Mouse (Mus musculus) adrenal gland, postnatal 25 days (tissue): Measurements from ENCODE around the gene Col6a2. TPM values are rescaled to one million over a fixed set of nuclear protein-coding genes. Genes with fewer than 3 reads are reported as not detected.

Experiments
- DNase-seq: peaks from one replicate; pipeline ENCODE4 v3.0.0; 2021; ENCODE audit warnings: mixed read lengths
- long read RNA-seq: library from polyadenylated mRNA; stranded (forward); transcript quantifications from one replicate; pipeline ENCODE4 v2.0.0, GENCODE M21; 2021
- total RNA-seq: library from RNA; stranded (reverse); gene quantifications from 2 replicates; pipeline ENCODE4 v1.2.3, GENCODE M21; 2021

The Col6a2 gene
- total RNA-seq: 29.1 and 32.0 TPM in 2 replicates
- long read RNA-seq, transcript Col6a2-201 (28 exons, 3,949 nt): major isoform, 10 of 22 reads
- long read RNA-seq, partial matches to known transcripts: 10 of 22 reads
- long read RNA-seq, other reads (novel, unspliced or antisense): 2 of 22 reads

DNA sequence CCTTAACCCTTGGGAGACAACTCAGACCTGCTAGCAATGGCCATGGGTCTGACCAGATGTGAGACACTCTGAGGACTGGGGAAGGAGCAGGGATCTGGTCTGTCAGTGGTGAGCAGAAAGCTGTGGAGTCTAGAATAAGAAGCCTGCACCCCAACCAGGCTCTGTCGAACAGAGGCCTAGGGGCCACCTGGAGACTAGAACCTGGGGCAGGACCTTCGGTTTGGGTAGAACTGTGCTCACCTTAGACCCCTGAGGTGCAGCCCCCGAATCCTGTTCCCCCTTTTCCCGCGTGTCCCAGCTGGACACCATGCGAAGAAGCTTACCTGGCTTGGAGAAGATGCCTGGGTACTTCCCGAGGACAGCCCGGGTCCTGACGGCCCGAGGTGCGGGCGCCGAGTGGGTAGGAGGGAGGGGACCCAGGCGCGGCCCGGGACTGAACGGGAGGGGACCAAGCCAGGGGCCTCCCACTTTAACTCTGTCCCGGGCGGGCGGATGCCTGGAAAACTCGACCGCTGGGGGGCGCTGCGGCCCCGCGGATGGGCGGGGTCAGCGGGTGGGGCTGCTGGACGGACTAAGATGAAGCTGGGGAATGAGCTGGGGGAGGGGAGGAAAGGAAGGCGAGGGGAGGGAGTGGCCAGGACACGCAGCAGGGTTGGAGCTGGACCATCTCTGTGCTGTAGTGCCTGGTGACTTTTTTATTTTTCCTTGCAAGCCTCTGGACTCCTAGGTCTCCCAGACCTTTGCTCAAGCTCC is at the start of gene Col6a2:
Gene Col6a2 (minus strand): TSS at position 703 of the 753 bp plus-strand sequence.
- peak; percentile 86 for DNase-seq

DNA sequence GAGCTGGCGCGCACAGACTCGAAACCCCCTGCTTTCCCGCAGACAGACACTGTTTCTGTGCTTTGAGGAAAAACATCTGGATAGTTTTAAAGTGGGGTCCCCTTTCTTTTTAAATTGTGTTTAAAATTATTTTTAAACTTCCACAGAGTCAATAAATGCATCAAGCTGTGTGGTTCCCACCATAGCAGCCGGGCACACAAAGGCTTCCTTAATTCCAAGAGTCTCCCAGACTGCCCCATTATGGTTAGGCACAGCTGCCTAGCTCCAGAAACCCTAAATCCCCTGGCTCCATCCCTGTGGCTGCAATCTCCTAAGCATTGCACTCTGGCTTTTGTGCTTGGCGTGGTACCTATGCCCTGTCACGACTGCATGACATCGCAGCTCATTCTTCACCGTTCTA is 48.5 kb upstream of the Col6a2 start:
- DNase-seq: no peak

DNA sequence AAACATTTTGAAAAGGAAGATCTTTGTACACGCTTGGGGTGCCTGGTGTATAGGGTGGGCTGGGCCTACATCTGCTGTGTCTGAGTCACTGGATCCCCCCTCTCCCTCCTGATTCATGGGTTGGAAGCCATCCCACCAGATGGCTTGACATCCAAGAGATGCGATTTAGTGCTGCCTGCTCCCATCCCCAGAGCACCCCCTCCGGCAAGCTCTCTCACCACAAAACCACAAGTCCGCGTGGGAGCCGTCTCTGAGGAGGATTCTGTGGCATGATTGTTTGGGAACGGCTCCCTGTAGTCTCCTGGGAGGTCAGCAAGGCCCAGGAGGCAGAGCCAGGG is 45.5 kb upstream of the Col6a2 start:
- DNase-seq: no peak

- no peak for DNase-seq
These were observed 45.0 kb upstream of the Col6a2 start for GRCm38 (mm10) chr10:76668261-76668946.

GRCm38 (mm10) chr10:76667197-76667805 is 43.9 kb upstream of the Col6a2 start:
- DNase-seq: no peak

DNA sequence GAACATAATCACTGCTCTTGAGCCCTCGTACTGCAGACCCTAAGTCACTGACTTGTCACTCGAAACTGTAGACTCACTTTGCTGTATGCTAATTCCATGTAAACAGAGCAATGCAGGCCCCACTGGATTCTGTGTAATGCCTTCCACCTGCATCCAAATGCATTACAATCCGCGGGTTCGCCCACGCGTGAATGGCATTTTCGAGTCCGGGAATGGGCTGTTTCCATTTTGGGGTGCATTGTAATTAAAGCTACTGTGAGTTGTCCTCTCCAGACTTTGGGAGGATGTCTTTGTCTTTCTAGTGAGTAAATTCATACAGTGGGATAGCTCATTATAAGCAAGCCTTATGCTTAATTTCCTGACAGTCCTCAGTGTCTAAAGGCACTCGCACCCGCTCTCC is 42.1 kb upstream of the Col6a2 start:
- DNase-seq: no peak

- DNase-seq: peak; percentile 62
These were observed 41.0 kb upstream of the Col6a2 start for GRCm38 (mm10) chr10:76664156-76665115.

- DNase-seq: no peak
These were observed 30.2 kb upstream of the Col6a2 start for GRCm38 (mm10) chr10:76653345-76654336.

DNA sequence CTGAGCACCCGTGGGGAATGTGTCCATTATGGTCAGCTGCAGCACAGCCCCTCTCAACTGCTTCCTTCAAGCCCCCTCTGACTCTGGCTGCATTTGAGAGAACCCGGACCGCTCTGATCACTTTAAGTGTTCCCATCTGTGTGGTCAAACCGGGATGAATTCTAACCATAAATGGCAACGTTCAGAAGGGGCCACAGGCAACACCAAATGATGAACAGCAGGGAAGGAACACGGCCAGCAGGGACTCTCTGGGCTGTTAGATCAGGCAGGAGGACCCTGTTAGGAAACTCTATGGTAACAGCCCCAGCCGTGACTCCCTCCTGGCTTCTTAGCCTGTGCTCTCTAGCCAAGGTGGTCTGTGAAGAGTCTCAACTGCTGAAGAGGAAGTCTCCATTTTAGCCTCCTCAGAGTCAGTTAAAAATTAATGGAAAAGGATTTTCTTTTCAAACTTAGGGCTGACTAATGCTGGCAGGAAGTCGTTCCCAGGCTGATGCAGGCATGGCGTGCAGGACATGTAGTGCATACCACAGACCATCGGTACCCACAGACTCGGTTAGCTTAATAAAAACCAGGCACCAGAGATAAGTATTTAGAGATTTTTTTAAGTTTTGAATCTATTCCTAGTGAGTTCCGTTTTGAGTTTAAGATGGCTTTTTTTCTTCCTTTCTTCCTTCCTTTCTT is 27.4 kb upstream of the Col6a2 start:
- no peak for DNase-seq

GRCm38 (mm10) chr10:76648738-76649137 is 25.3 kb upstream of the Col6a2 start:
- DNase-seq: peak; percentile 46

DNA sequence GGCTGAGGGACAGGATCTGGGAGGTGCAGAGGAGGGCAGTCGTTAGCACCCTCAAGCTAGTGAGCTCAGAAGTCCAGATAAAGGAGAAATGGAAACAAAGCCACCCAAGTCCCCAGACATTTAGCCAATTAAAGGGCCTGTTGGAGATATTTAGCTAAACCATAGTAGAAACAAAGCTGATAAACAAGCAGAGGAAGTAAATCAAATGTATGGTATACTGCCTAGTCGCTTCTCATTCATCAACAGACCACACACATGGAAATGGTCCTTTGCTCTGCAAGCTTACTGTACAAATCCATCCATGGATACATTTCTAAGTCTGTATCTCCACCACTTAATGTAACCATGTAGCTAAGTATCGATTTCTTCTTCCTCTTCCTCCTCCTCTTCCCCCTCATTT is 24.0 kb upstream of the Col6a2 start:
- DNase-seq: no peak

- no peak for DNase-seq
These were observed 22.3 kb upstream of the Col6a2 start for GRCm38 (mm10) chr10:76645686-76646085.

DNA sequence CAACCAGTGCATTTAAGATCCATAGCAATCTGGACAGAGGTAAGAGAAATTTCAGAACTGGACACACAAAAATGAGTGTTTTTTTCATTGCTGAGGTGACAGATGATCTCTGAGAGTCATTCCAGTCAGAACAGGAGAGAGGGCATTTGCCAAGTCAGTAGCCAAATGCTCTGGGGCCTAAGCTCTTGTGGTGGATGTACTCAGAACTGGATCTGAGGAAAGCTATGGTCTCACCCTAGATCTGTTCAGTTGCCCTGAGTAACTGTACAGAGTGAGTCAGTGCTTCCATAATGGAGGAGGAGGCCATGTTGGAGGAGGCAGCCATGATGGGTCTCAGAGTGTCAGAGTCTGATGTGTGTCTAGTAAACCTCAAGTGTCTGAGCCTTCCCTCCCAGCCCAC is 21.6 kb upstream of the Col6a2 start:
- DNase-seq: no peak

DNA sequence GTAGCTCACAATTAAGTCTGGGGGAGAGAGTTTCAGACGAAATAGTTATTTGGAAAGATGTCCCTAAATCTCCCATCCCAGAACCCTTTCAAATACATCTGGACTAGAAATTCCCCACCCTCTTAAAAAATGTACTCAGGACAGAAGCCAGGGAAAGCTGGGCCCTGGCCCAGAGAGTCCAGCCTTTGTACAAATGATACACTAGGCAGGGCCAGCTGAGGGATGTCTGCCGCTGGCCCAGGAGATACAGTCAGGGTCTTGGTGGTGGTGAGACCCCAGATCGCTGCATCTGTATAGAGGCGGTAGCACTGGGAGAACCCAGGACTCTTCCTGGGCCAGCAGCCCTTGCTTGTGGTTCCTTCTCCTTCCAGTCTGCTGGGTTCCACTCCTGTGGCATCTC is 20.6 kb upstream of the Col6a2 start:
- no peak for DNase-seq

DNA sequence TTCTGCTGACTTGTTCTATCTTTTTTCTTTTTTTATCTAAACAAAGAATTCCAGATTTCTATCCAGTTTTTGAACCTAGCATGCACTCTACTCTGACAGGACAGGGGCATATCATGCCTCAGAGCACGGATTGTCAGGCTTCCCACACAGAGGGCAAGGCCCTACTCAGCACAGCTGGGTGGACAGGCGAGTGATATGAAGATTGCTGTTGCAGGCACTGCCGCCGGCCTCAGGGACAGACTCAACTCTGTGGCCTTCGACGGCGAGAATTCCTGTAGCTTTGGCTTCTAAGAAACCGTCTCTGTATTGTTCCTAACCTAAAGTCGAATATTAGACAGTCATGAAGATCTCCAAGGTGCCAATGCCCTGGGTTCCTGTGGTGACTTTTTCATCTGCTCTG is 20.0 kb upstream of the Col6a2 start:
- no peak for DNase-seq

DNA sequence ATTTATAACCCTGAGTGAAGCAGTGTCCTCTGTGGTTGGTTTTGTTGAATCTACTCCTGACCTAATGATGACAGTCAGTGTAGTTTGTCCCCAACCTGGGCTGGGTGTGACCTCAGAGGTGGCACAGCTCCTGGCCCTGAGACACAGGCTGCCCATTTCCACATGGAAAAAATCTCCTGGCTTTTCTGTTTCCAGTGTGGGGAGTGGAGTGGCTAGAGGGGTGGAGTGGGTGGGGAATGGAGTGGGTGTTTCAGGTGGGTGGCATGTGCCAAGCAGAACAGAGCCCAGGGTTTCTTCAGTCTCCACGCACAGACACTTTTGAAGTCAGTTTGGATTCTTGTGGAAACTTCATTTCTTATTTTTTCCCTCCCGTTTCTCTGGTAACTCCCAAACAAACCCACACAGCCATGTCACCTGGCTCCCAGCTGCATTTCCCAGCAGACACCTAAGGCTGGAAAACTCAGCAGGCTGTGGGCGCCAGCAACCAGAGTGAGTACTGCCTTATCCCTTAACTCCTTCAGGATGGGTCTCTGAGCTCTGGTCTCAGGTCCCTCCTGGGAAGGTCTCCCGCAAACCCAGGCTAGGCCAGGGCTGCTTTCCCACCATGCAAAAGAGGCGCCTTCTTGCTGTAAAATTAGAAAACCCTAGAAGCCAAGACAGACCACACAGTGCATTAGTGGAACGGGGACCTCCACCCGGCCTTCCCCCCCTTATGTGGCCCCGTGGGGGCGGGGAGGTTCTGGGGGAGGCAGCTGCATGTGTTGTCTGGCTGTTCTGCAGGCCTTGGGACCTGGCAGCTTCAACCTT is 19.4 kb upstream of the Col6a2 start:
- DNase-seq: no peak

DNA sequence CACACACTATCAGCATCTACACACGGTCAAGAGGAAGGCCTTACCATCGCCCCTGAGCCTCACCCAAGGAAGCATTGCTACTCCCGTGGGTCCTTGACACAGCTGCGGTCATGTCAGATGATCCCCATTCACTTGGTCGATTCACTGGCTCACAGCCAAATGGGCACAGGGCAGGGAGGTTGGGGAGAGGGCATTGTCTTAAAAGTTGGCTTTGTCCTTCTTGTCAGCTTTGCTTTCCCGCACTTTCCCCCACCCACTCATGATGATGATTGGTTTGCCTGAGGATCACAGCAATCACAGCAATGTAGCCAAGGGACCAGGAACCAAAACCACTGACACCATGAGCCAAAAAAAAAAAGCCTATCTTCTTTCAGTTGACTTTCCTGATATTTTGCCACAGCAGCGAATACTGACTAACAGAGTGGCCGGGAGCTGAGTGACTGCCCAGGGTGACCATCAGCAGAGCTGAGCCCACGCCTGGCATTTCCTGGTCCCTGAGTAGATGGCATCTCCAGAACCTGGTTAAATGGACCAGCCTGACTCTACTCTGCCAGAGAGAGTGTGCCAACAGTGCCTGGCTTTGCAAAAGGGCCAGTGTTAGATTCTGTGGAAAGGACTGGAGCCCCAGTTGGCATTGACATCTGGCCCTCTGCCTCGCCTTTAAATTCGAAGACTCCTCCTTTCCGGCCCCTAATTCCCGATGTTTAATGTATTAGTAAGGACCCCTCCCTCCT is 18.6 kb upstream of the Col6a2 start:
- DNase-seq: no peak

GRCm38 (mm10) chr10:76639952-76640351 is 16.5 kb upstream of the Col6a2 start:
- no peak for DNase-seq

GRCm38 (mm10) chr10:76636601-76637000 is 13.2 kb upstream of the Col6a2 start:
- no peak for DNase-seq
